In the genomic region with DNA sequence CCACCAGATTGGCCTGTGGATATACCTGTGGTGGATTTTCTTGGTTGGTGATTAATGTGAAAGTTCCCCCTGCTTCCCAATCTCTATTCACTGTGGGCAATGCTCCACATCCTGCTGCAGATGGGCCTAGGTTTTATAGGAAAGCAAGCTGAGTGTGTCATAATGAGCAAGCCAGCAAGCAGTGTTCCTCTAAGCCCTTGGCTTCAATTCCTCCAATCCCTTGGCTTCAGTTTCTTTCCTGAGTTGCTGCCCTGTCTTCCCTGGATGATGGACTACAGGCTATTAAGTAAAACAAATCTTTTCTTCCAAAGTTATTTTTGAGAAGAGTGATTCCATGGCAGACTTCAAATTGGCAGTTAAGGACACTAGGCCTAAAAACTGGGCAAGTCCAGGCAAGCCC, we compare ENCODE assay signal across 17 mouse cellular contexts.
"Had no signal": no experiment of that assay in that cellular context is flagged by ENCODE, and none has a peak within 500 bp of the region (broad histone marks: within the 10 kb centered on the region; RNA-seq: fewer than 3 reads in every experiment).

No protein-coding gene starts in this region.

- H3K4me2 ChIP-seq: limb, embryonic 12.5 days; liver, embryonic 13.5 days; lung, embryonic 15.5 days; neural tube, embryonic 13.5 days; stomach, embryonic 15.5 days had no signal

- H3K4me3 ChIP-seq: layer of hippocampus, adult 2 months; limb, embryonic 12.5 days; liver, embryonic 13.5 days; lung, embryonic 15.5 days; neural tube, embryonic 13.5 days; stomach, embryonic 15.5 days had no signal

- H3K27me3 ChIP-seq: limb, embryonic 12.5 days; liver, embryonic 13.5 days; lung, embryonic 15.5 days; neural tube, embryonic 13.5 days; stomach, embryonic 15.5 days had no signal

- DNase-seq: kidney, adult 2 months; kidney, postnatal 4 days; liver; liver, embryonic 13.5 days; liver, postnatal 0 days; lung, postnatal 14 days; retina, postnatal 1 day; right cerebral cortex, postnatal 4 days; thymus, adult 2 months; thymus, postnatal 36 days had no signal

- H3K9me3 ChIP-seq: limb, embryonic 12.5 days; liver, embryonic 13.5 days; lung, embryonic 15.5 days; neural tube, embryonic 13.5 days; stomach, embryonic 15.5 days had no signal

- H3K36me3 ChIP-seq: limb, embryonic 12.5 days; liver, embryonic 13.5 days; lung, embryonic 15.5 days; neural tube, embryonic 13.5 days; stomach, embryonic 15.5 days had no signal

- H3K9ac ChIP-seq: limb, embryonic 12.5 days; liver, embryonic 13.5 days; liver, postnatal 0 days; lung, embryonic 15.5 days; neural tube, embryonic 13.5 days; stomach, embryonic 15.5 days had no signal

- ATAC-seq: liver, postnatal 0 days; midbrain, embryonic 16.5 days had no signal

- H3K27ac ChIP-seq: kidney, postnatal 0 days; layer of hippocampus, adult 2 months; limb, embryonic 12.5 days; liver, embryonic 13.5 days; lung, embryonic 15.5 days; neural tube, embryonic 13.5 days; stomach, embryonic 15.5 days had no signal

- H3K4me1 ChIP-seq: liver, embryonic 13.5 days; lung, embryonic 15.5 days; stomach, embryonic 15.5 days had no signal
